Mouse (Mus musculus): ENCODE results near the gene Creld2. TPM values are rescaled to one million over a fixed set of nuclear protein-coding genes. Genes with fewer than 3 reads are reported as not detected.

The Creld2 gene
- polyA plus RNA-seq, 1 experiment from 2014 or later: 58.5 TPM

GRCm38 (mm10) chr15:88844966-88845365 lies 25.5 kb downstream of the Creld2 start:
- no peak overlapping the region for H3K9ac ChIP-seq (replicated peaks)
- H3K4me2 ChIP-seq (replicated peaks): no peak overlapping the region
- H3K27ac ChIP-seq (replicated peaks): no peak overlapping the region
- H3K9me3 ChIP-seq: no peaks in the 10 kb centered on the region
- H3K4me1 ChIP-seq: 0 out of 2 replicates have a peak, but pooled peaks cover 6% of the 10 kb centered on the region
- no peaks in the 10 kb centered on the region for H3K27me3 ChIP-seq
- ATAC-seq (replicated peaks): no peak
- WGBS: 88% methylated on average over 7 of the region's 7 CpGs
- no peak overlapping the region for H3K4me3 ChIP-seq
- H3K36me3 ChIP-seq: no peaks in the 10 kb centered on the region

GRCm38 (mm10) chr15:88848661-88849060 lies 29.2 kb downstream of the Creld2 start:
- H3K4me3 ChIP-seq: no peak overlapping the region
- 88% methylated on average over 1 of the region's 1 CpGs for WGBS
- no peaks in the 10 kb centered on the region for H3K9me3 ChIP-seq
- no peak overlapping the region for H3K4me2 ChIP-seq (replicated peaks)
- H3K9ac ChIP-seq (replicated peaks): no peak overlapping the region
- H3K4me1 ChIP-seq: no peaks in the 10 kb centered on the region
- H3K27ac ChIP-seq (replicated peaks): no peak overlapping the region
- no peak for ATAC-seq (replicated peaks)
- H3K36me3 ChIP-seq: no peaks in the 10 kb centered on the region
- H3K27me3 ChIP-seq: no peaks in the 10 kb centered on the region

- H3K4me1 ChIP-seq: peaks cover under 1% of the 10 kb centered on the region; the same call in 1 of the 2 replicates
- H3K9me3 ChIP-seq: no peaks in the 10 kb centered on the region
- WGBS: 88% methylated on average over 2 of the region's 2 CpGs
- no peak for ATAC-seq (replicated peaks)
- H3K4me2 ChIP-seq (replicated peaks): no peak overlapping the region
- H3K4me3 ChIP-seq: no peak overlapping the region
- no peaks in the 10 kb centered on the region for H3K27me3 ChIP-seq
- H3K36me3 ChIP-seq: no peaks in the 10 kb centered on the region
- H3K9ac ChIP-seq (replicated peaks): no peak overlapping the region
- H3K27ac ChIP-seq (replicated peaks): no peak overlapping the region
Measured at GRCm38 (mm10) chr15:88849621-88850020, 30.2 kb downstream of the Creld2 start.

GRCm38 (mm10) chr15:88850146-88850826 lies 30.8 kb downstream of the Creld2 start:
- H3K4me3 ChIP-seq: no peak overlapping the region
- no peak overlapping the region for H3K4me2 ChIP-seq (replicated peaks)
- no peak overlapping the region for H3K9ac ChIP-seq (replicated peaks)
- H3K9me3 ChIP-seq: no peaks in the 10 kb centered on the region
- no peaks in the 10 kb centered on the region for H3K36me3 ChIP-seq
- H3K4me1 ChIP-seq: peaks cover 4% of the 10 kb centered on the region; the same call in 1 of the 2 replicates
- H3K27ac ChIP-seq (replicated peaks): no peak overlapping the region
- ATAC-seq (replicated peaks): 0 out of 2 replicates have a peak, but pooled peaks have one; percentile 23
- H3K27me3 ChIP-seq: no peaks in the 10 kb centered on the region
- 60% methylated on average over 10 of the region's 10 CpGs for WGBS

GRCm38 (mm10) chr15:88851076-88851475 lies 31.6 kb downstream of the Creld2 start:
- H3K9ac ChIP-seq (replicated peaks): no peak overlapping the region
- no peaks in the 10 kb centered on the region for H3K9me3 ChIP-seq
- H3K36me3 ChIP-seq: no peaks in the 10 kb centered on the region
- ATAC-seq (replicated peaks): no peak
- peaks cover 4% of the 10 kb centered on the region; the same call in 1 of the 2 replicates for H3K4me1 ChIP-seq
- no peak overlapping the region for H3K4me2 ChIP-seq (replicated peaks)
- no peak overlapping the region for H3K27ac ChIP-seq (replicated peaks)
- 57% methylated on average over 3 of the region's 3 CpGs for WGBS
- no peak overlapping the region for H3K4me3 ChIP-seq
- H3K27me3 ChIP-seq: no peaks in the 10 kb centered on the region

GRCm38 (mm10) chr15:88851507-88852149 lies 32.2 kb downstream of the Creld2 start:
- Histone ChIP-seq H3K27me3 (no peaks in the 10 kb centered on the region), H3K27ac (replicated peaks) (no peak overlapping the region), H3K4me3 (no peak overlapping the region), H3K4me1 (peaks cover 4% of the 10 kb centered on the region; the same call in 1 of the 2 replicates), H3K36me3 (no peaks in the 10 kb centered on the region), H3K9me3 (no peaks in the 10 kb centered on the region), H3K9ac (replicated peaks) (no peak overlapping the region), H3K4me2 (replicated peaks) (no peak overlapping the region)
- no peak for ATAC-seq (replicated peaks)
- WGBS: 83% methylated on average over 10 of the region's 10 CpGs

GRCm38 (mm10) chr15:88853106-88853505 lies 33.7 kb downstream of the Creld2 start:
- no peak overlapping the region for H3K4me2 ChIP-seq (replicated peaks)
- peaks cover 4% of the 10 kb centered on the region for H3K4me1 ChIP-seq
- H3K9me3 ChIP-seq: no peaks in the 10 kb centered on the region
- H3K27me3 ChIP-seq: no peaks in the 10 kb centered on the region
- no peak overlapping the region for H3K4me3 ChIP-seq
- H3K9ac ChIP-seq (replicated peaks): no peak overlapping the region
- no peaks in the 10 kb centered on the region for H3K36me3 ChIP-seq
- ATAC-seq (replicated peaks): no peak
- H3K27ac ChIP-seq (replicated peaks): no peak overlapping the region
- WGBS: 91% methylated on average over 9 of the region's 9 CpGs

GRCm38 (mm10) chr15:88854119-88854968 lies 34.9 kb downstream of the Creld2 start:
- no peak for ATAC-seq (replicated peaks)
- no peaks in the 10 kb centered on the region for H3K9me3 ChIP-seq
- H3K4me2 ChIP-seq (replicated peaks): no peak overlapping the region
- no peak overlapping the region for H3K9ac ChIP-seq (replicated peaks)
- H3K36me3 ChIP-seq: no peaks in the 10 kb centered on the region
- 53% methylated on average over 6 of the region's 6 CpGs for WGBS
- peaks cover 8% of the 10 kb centered on the region for H3K4me1 ChIP-seq
- H3K27ac ChIP-seq (replicated peaks): no peak overlapping the region
- no peak overlapping the region for H3K4me3 ChIP-seq
- H3K27me3 ChIP-seq: no peaks in the 10 kb centered on the region

GRCm38 (mm10) chr15:88854969-88855830 lies 35.8 kb downstream of the Creld2 start:
- Histone ChIP-seq H3K36me3 (no peaks in the 10 kb centered on the region), H3K27me3 (no peaks in the 10 kb centered on the region), H3K27ac (replicated peaks) (no peak overlapping the region), H3K4me2 (replicated peaks) (no peak overlapping the region), H3K4me1 (peaks cover 8% of the 10 kb centered on the region), H3K9ac (replicated peaks) (no peak overlapping the region), H3K4me3 (no peak overlapping the region), H3K9me3 (no peaks in the 10 kb centered on the region)
- 78% methylated on average over 15 of the region's 15 CpGs for WGBS
- ATAC-seq (replicated peaks): no peak

GRCm38 (mm10) chr15:88855896-88856417 lies 36.5 kb downstream of the Creld2 start:
- Histone ChIP-seq H3K4me3 (no peak overlapping the region), H3K4me2 (replicated peaks) (no peak overlapping the region), H3K4me1 (peaks cover 8% of the 10 kb centered on the region), H3K36me3 (no peaks in the 10 kb centered on the region), H3K9ac (replicated peaks) (no peak overlapping the region), H3K9me3 (no peaks in the 10 kb centered on the region), H3K27me3 (no peaks in the 10 kb centered on the region), H3K27ac (replicated peaks) (no peak overlapping the region)
- no peak for ATAC-seq (replicated peaks)
- 82% methylated on average over 6 of the region's 6 CpGs for WGBS

- no peak for ATAC-seq (replicated peaks)
- Histone ChIP-seq H3K4me2 (replicated peaks) (no peak overlapping the region), H3K27me3 (no peaks in the 10 kb centered on the region), H3K4me1 (peaks cover 12% of the 10 kb centered on the region), H3K27ac (replicated peaks) (no peak overlapping the region), H3K36me3 (no peaks in the 10 kb centered on the region), H3K9me3 (no peaks in the 10 kb centered on the region), H3K4me3 (no peak overlapping the region), H3K9ac (replicated peaks) (no peak overlapping the region)
- 82% methylated on average over 5 of the region's 5 CpGs for WGBS
Measured at GRCm38 (mm10) chr15:88856613-88857012, 37.2 kb downstream of the Creld2 start.
